Mouse (Mus musculus): Measurements from ENCODE around the gene Iqch.
A peak's percentile ranks its signal among the peaks of the same experiment; 100 is the strongest.

DNA sequence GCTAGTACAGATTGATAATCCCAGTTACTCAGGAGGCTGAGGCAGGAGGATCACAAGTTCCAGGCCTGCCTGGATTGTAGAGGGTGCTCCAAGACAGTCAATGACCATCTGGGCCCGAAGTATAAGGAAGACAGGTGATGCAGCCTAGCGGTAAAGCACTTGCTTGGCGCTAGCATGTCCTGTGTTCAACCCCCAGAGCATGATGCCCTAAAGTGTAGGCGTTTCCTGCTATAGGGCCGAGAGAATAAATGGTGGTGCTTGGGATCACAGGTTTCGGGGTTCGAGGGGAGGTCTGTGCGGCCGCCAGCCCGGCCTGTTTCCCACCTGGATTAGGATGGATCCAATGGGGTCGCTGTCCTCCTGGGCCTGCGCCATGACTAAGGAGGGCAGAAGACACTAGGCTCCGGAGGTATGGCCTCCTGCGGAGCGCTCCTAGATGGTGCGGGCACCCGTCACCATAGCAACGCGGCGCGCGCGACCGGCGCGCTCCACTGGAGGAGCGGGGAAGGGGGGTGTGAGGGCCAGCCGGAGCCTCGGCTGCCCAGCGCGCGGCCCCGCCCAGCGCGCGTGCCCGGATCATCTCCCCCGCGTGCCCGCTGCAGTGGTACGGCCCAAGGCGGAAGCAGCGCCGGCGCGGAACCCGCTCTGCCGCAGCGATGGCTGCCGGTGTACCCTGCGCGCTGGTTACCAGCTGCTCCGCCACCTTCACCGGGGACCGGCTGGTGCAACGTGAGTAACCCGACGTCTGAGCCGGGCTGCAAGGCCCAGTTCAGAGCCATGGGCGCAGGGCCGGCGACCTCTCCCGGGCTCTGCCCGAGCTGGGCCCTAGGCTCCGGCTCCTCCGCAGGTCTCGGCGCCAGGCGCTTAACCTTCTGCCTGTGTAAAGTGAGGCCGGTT, at the start of gene Iqch, which contains the start of gene Aagab:
- TF ChIP-seq CTCF (IDR thresholded peaks at IDR 0.05) (no peak), POLR2A (IDR thresholded peaks at IDR 0.05; ENCODE audit: insufficient read depth, low read depth, low read length) (peak; percentile 71; the same call in 1 of the 2 replicates), EP300 (IDR thresholded peaks at IDR 0.05; ENCODE audit: insufficient read depth, low read depth, low read length) (0 out of 2 replicates have a peak, but pooled peaks have one; percentile 49)

Data from heart, adult 2 months (tissue).